Mouse (Mus musculus): Measurements from ENCODE around the gene Clca2. TPM values are rescaled to one million over a fixed set of nuclear protein-coding genes. Genes with fewer than 3 reads are reported as not detected.

Clca2 gene
- polyA plus RNA-seq (2017; shearing (Covaris generic)) = not detected

DNA sequence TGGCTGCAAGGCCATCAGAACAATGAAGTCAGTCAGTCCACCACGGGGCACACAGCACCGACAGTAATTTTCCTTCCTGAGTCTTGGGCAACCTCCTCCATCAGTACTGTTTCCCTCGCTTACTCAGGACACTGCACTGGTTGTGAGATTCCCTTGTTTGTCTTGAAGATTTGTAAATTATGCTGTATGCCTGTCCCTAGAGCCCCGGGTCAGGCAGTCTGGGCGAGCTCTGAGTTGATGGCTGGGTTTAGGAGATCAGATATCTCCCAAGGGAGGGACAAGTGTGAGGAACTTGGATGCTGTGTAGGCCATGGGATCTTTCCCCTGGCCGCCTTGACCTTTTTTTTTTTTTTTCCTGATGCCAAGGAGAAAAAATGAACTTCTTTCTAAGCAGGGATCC lies at the start of gene Clca2:
TSS of gene Clca2 (minus strand) at position 153 of the 400 bp plus-strand sequence.
- no peak for ATAC-seq

DNA sequence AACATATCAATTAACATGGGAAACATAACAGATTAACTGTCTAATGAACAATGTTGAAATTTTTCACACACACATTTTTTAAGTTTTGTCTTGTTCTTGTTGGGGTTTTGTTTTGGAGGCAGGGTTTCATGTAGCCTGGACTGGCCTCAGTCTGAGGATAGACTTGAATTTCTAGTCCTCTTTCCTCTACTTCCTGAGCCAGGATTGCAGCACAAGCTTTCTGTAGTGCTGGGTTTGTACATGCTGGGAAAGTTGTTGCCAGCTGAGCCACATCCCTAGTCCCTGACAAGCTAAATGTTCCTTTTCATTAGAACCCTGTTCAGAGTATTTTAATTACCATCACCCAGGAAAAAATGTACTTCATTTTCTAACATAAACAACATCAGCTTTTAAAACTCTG lies 48.7 kb upstream of the Clca2 start:
- ATAC-seq = no peak

DNA sequence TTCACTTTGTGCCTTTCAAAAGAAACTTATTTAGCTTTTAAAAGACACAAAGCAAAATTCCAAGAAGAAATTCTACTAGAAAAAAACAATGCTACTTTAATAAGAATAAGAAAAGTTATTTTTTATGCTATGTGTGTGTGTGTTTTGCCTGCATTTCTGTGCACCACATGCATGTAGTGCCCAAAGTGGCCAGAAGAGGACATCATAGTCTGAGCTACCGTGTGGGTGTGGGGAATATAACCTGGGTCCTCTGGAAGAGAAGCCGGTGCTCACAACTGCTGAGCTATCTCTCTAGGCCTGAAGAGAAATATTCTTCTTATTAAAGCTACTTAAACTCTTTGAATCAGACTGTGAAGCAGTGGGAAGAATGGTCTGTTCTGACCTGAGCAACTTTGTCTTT lies 48.2 kb upstream of the Clca2 start:
- no peak for ATAC-seq

DNA sequence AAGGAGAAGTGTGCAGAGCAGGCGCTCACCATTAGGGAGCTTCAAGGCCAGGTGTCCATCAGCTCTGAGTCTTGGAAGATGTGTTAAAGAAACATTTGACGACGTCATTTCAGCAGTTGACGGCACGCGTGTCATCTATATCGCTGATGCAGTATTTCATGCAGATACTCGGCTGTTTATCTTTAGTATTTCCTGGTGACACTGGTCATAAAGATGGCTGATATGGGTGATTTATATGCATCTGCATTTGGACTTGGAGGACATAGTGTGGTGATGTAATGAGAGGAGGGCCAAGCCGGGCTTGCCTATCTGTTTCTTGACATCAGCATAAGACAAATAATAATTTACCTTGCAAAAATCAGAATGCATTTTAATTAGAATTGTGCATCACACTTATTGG lies 47.6 kb upstream of the Clca2 start:
- ATAC-seq = no peak

DNA sequence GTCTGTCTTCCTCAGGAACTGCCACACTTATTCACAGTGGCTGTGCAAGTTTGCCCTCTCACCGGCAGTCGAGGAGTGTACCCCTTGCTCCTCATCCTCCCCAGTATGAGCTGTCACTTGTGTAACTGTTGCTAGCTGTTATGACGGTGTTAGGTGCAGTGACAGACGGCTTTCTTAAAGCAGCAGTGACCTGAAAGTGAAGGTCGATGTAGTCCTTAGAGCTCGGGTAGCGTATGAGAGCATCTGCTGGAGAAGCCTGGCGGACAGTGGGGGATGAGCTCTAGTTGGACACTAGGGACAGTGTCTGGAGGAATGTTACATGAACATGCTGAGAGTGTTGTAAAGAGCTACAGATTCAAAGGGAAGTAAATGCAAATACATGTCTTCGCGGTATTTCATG lies 44.6 kb upstream of the Clca2 start:
- ATAC-seq = no peak

DNA sequence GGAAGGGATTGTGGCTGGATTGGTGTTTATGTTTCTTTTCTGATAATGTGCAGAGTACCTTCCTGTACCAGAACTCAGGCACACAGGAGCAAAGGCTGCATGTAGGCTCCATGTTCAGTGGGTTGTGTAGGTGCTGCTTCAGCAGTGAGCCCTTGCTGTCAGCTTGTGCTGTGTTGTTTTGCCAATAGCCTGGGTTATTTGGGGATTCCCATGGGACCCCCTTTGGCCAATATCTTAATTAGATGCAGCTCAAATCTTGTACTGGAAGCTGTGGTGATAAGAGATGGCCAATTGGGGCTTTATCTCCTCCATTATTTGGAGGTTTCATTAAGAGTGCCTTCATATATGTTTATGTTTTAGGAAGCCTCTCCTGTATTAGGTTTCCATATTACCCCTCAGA lies 43.7 kb upstream of the Clca2 start:
- ATAC-seq = no peak

DNA sequence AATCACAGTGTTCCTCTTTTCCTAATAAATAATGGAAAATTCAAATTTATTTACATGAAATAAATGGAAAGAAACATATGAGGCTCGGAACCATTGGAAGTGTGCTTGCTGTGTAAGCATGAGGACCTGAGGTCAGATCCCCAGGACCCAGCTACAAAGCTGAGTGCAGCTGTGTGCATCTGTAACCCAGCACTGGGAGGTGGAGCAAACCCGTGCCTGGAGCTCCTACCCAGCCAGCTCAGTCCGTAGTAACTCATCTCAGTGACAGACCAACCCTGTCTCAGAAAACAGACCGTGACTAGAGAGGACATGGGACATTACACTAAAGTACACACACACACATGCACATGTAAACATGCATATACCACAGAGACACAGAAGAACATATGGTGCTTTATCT lies 41.0 kb upstream of the Clca2 start:
- ATAC-seq = no peak

DNA sequence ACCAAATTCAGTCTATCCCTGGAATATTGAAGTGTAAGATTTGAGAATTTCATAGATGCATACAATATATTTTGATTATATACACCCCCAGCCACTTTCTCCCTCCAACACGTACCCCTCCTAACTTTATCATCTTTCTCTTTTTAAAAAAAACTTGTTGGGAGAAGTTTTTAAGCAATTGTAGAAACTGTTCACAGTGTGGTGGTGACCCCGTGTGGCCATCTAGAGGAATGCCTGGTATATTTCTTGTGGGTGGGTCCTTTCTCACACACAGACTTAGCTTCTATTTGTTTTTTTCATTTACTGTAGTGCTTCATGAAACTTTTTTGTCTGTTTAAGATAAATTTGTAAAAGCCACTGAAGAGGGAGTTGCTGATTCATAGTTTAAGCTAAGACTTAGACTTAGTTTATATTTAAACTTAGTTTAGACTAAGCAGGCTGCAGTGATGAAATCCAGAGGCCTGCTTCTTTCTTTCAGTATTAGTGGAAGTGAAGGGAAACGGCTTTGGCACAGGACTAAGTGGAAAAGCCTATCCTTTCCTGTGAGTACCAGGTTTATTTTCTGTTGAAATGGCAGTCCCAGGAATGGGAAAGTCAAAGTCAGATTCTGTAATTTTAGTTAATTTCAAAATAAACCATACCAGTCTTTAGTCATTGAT lies 32.1 kb upstream of the Clca2 start:
- ATAC-seq = peak; percentile 98

DNA sequence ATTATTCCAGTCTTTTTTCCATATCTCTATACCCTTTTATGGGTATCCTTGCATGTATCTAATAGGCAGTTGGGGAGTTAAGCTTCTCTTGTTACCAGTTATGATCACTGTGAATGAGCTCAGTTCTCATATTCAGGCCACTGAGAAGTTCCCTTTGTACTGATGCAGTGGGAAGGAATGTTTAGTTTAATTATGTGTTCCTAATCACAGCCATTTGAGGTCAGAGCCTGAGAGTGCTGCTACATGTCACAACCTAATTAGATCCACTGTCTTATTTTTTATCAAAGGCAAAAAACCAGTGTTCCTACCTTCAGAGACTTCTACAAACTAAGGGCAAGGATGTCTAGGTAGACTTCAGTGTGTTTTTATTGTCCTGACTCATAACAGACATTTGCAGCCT lies 30.1 kb upstream of the Clca2 start:
- no peak for ATAC-seq

DNA sequence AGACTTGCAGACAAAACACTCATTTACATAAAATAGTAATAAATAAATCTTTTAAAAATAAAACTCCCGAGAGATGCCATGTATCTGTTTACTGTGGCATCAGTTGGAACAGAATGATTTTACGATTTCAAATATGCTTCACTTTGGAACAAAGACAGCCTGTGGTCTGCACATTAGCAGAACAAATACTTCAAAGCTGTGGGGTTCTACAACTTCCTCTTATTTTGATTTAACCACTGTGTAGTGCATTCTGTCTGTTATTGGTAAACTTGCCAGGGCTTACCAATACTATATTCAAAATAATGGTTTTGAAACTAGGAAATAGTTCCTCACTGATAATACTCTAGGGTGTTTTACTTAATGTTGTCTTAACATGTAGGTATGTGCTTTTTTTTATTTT lies 27.4 kb upstream of the Clca2 start:
- no peak for ATAC-seq

DNA sequence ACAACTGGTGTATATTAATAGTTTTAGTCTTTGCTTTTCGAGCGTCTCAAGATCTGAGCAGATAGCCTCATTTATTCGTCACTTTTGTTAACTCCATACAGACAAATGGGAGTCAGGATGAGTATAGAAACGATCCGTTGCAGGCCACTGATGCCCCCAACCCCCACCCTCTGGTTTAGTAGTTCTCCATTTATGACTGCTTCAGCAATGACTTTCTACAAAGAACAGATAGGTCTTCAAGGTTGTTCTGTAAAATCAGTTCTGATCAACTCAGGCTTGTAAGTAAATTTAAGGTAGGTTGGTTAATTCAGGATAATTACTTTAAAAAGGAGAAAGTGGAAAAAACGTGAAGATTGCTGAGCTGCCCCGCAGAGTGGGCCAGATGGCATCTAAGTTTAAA lies 20.2 kb upstream of the Clca2 start:
- no peak for ATAC-seq

DNA sequence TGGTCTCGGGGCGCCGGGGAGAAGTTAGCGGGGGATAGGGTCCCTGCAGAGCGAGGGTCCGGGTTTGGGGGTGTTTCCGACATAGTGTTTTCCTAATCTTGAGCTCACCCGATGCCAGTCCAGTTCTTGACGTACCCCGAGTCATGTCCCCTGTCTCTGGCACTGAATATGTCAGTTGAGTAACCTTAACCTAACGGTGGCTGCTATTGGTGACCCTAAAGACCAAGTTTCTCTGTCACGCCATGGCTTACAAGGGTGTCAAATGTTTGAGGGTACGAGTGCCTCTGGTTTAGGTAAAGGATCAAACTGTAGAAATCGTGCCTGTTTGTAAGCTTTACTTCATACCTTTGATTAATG lies 19.7 kb upstream of the Clca2 start:
- peak; percentile 13 for ATAC-seq

DNA sequence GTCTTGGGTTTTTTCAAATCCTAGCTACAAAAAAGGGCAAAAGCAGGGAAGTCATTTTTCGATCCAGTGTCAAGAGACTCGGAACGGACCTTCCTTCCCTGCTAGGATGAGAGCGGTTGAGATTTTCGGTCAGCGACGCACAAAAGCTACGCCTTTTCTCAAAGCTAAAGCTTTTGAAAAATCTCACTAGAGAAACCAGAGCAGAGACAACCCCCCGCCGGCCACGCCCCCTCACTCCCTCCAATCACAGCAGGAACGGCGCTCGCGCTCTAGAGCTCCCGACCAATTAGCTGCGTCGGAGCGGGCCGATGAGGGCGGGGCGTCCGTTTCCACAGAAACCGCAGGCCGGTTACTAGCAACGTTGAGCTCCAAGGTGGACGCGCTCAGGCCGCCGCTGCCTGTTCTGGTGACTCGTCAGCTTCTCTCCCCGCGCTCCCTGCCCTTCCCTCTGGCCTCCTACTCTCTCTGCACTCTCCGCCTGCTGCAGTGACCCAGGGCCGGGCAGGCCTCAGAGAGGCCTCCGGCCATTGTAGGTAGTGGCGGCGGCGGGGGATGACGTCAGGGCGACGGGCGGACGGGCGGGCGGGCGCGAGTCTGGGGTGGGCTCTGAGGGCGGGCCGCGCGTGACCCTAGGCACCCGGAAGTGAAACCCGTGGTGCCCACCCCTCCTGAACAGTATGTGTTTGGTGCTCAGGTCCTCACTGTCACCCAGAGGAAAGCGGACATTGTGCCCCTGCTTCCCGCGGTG lies 19.2 kb upstream of the Clca2 start, which contains the start of gene Odf2l:
TSS of gene Odf2l (plus strand) at position 335 of the 748 bp plus-strand sequence.
- peak; percentile 99 for ATAC-seq

DNA sequence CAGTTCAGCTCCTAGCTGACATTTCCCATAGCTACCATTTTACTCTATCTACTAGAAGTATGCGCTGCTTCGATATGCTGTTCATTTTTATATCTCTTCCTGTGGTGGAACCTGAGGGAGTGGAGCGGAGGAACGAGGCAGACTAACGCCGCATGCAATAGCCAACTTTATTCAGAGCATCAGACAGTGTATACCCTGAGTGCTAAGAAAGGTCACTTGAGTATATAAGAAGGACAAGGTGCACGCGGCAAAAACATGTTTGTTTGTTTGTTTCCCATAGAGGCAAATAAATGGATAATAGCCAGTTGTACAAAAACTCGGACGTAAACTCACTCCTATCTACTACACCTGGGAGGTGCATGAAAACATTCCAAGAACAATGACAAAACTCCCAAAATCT lies 18.4 kb upstream of the Clca2 start:
- ATAC-seq = no peak

DNA sequence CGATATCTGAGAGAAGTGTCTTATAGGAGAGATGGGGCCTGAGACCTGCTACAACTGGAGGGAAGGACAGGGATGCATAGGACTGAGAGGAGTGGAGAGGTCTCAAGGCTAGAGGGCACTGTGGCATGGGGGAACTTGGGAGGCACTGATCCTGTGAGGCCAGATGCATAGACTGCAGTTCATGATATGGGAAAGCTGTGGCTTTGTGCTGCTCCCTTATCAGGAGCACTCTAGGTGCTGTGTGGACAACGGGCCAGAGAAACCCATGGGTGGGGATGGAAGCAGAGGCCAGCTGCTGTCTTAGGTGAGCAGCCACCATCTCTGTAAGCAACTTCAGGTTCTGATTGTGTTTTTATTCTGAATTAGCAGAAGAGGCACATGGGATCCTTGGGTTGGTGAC lies 15.9 kb upstream of the Clca2 start:
- no peak for ATAC-seq

DNA sequence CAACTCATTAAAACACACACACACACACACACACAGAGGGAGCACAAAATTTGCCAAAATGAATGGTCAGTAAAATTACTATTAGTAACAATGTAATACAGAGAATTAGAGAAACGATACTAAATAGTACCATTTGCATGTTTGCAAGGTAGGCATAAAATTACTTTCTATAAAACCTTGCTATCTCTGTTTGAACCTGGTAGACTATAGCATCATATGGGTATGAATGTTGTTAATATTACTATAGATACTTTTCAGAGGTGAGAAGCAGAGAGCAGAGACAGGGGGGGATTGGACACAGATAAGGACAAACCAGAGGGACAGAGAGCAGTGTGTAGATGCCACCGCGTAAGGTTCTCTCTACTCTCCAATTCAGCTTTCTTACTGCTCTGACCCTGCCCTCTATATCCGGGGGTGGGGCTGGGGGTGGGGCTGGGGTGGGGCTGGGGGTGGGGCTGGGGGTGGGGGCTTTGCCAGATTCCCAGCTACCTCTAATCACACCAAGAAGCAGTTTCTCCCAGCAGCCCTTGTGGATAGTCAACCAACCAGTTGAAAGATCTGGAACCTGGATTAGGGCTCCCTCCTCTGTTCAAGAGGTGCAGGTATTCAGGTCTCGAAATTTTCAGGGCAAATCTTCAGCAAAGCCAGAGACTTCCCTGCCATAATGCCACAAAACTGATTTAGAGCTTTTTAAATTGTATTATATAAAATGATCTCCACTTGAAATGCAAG lies 6.7 kb upstream of the Clca2 start:
- no peak for ATAC-seq

DNA sequence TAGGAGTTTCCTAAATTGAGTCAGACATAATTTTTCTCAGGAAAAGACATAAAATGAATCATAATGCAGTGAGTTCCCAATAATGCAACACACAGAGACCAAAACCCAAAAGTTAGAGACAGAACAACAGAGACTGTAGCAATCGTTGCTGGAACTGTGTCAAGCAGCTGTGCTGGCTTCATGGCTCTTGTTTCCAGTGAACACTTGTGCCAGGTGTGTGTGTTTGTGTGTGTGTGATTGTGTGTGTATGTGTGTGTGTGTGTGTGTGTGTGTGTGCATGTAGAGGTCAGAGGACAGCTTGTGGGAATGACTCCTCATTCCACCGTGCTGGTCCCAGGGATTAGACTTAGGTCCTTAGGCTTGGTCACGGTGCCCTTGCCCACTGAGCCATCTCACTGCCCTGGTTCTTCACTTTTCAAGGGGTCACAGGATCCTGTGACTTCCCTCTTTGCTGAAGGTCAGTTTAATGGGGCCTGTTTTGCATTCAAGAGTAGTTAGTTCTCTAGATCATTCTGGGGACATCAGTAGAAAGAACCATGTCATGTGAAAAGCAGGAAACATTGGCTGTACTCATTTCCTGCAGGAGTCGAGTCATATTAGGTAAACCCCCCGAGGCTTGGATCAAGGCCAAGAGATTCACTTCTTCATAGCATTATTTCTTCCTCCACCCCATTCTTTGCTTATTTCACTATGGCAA lies 6.0 kb upstream of the Clca2 start:
- ATAC-seq = no peak

DNA sequence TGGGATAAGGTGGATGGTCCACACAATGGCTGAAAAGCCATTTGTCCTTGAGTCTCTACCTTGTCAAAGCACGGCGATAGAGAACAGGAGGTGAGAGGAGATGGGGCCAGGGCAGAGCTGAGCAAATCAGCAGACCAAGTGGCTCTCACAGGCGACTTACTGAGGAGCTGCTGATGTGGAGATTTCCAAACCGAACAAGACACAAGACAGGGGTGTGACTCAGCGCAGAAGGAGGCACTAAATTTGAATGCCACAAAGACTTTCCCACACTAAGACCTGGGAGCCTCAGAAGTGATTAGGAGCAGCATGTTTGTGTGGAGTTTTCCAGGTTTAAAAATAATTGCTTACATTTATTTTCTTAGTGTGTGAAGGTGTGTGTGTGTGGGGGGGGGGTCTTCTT lies 4.5 kb upstream of the Clca2 start:
- no peak for ATAC-seq

DNA sequence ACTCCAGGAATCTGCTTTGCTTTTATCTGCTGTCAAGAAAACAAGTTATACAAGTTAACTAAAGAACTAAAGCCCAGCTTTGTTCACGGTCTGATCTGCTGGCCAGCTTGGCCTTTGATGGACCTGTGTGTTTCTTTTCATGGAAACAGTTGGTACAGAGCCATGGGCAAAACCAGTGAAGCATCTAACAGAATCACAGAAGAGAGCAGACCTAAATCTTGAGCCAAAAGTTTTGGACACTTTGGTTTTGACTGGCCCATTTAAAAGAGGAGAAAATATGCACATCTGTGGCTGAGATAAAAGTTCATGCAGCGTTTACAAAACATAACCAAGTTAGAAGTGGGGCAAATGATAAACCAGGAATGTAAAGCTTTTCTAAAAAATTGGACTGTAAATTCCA lies 4.1 kb upstream of the Clca2 start:
- no peak for ATAC-seq

DNA sequence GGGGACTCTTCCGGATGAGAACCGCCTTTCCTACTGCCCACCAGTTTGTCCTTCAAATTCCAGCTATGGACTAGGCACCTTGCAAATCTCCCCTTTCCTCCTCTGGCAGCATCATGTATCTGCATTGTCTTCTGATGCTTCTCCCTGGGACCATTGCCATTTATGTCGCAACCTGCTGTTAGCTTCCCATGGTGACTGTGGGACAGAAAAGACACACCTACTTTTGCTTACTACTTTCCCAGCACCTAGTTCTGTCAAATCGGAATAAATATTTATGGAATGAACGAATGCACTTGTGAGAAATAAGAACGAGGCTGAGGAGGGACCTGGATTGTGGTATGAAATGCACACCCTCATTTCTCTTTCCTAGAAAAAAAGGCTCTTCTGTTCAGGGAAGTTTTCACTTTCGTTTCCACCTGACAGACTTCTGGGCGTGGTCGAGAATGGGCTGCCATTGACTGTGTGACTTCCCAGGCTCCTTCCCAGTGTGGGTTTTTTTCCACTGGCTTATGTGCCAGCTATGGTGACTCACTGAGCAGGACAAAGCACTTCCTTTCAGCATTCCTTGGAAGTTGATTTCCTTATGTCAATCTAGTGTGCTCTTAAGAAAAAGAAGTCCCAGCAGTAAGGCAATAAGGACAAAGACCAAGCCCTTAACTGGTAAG lies 2.8 kb upstream of the Clca2 start:
- no peak for ATAC-seq

DNA sequence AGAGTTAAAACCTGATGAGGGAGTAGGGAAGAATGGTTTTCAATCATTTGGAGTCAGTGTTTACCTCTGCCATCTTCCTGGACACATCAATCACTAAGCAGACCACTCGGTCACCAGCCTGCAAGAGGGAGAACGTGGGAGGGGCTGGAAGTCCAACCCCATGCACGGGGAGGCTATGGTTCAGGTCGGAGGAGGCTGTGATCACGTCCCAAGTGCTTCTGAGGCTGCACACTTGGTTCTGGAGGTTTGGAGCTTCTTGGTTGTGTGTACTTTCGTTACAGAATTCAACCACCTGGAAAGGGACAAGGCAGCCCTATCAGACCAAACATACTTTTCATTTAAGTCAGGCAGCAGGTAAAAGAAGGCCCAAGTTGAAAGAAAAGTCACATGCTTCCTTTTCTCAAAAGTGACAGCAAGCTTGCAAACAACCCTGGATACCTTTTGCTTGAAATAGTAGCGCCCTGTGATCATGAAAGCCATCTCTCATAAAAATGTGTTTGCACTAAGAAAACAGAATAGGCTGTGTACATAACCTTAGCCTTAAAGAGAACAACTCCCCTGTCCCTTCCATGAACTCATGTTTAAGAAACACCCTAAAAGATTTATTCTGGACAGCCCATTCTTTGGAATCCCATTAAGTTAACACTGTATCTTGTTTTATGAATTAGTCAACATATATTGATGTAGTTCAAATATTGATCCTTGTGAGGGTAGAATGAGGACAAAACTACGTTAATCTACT lies 11.2 kb downstream of the Clca2 start:
- no peak for ATAC-seq

DNA sequence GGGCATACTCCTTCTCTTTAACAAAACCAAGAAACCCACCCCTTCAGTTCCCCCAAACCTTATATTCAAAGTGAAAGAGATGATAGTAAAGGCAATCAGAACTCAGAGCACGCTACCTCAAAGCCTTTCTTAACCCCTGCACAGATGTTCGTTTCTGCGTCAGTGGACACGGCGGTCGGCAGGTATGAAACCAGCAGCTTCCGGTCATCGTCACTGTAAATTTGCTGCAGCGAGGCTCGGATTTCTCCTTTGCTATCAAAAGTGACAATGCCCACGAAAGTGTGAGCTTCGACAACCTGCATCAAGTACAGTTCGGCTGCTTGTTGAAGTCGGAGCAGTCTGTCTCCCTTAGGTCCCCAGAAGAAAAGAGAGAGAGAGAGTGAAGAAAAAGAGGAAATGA lies 13.1 kb downstream of the Clca2 start:
- no peak for ATAC-seq
